Mouse (Mus musculus) bone marrow macrophage, adult 2 months (primary cell): ENCODE measurements around the gene Castor1.

Experiments
- CTCF ChIP-seq: IDR thresholded peaks from 2 replicates; pipeline ENCODE4 v1.5.1; 2012; ENCODE audit warnings: low read depth, mild to moderate bottlenecking, low read length, moderate library complexity
- POLR2A ChIP-seq: IDR thresholded peaks from 2 replicates; pipeline ENCODE4 v1.6.1; 2012; ENCODE audit warnings: mild to moderate bottlenecking, low read depth, low read length, borderline replicate concordance

GRCm38 (mm10) chr11:4235665-4236545, 17.9 kb downstream of the Castor1 start, which contains the start of gene Osm:
- TF ChIP-seq POLR2A, result no peak
- no peak for TF ChIP-seq CTCF
